Mouse (Mus musculus) C2C12 (cell line): ENCODE results near the gene Hoga1.
A peak's percentile ranks its signal among the peaks of the same experiment; 100 is the strongest.

Source experiments
- CEBPB ChIP-seq: IDR thresholded peaks from one replicate; pipeline ENCODE4 v1.6.1; 2011; ENCODE audit warnings: low read depth, mild to moderate bottlenecking, control low read depth, moderate library complexity
- CTCF ChIP-seq: IDR thresholded peaks from one replicate; pipeline ENCODE4 v1.5.1; 2011; ENCODE audit not compliant: control insufficient read depth, insufficient read depth, insufficient read length

DNA sequence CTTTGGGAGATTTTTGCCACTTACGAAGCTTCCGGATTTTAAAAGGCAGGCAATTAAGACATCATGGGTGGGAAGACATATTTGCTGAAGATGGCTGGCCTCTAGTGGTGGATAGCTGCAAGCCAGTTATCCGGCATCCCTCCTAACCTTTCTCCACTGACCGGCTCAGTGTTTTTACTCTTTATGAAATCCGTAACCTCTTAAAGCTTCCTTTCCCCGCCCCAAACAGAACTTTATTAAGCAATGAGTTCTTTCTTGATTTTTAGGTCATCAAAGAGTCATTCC lies 23.8 kb downstream of the Hoga1 start:
- TF ChIP-seq CTCF (peak; percentile 24), CEBPB (no peak)
